ENCODE assay signal across 14 mouse cellular contexts in genomic region chr7:125428381-125428780, GRCm38 (mm10). TPM values are rescaled to one million over a fixed set of nuclear protein-coding genes. Genes with fewer than 3 reads are reported as not detected.
DNase-seq lines count a peak whose midpoint lies in the region; ATAC-seq and TF ChIP-seq lines count a peak whose summit lies in the region.
"Had no signal": no experiment of that assay in that cellular context is flagged by ENCODE, and none has a peak within 500 bp of the region (broad histone marks: within the 10 kb centered on the region; RNA-seq: fewer than 3 reads in every experiment).

No protein-coding gene starts in this region.

- H3K4me1 ChIP-seq in forebrain, embryonic 10.5 days = no peaks in the 10 kb centered on the region
- H3K4me1 ChIP-seq in forebrain, embryonic 15.5 days = no peaks in the 10 kb centered on the region
- H3K4me1 ChIP-seq in bone marrow, adult 2 months (ENCODE audit: control insufficient read depth, insufficient read depth, low read length) = no peaks in the 10 kb centered on the region; the same call in 1 of the 2 replicates
- H3K4me1 ChIP-seq: midbrain, embryonic 15.5 days had no signal

- no peaks in the 10 kb centered on the region for H3K9me3 ChIP-seq in forebrain, embryonic 10.5 days
- H3K9me3 ChIP-seq in forebrain, embryonic 15.5 days = no peaks in the 10 kb centered on the region
- H3K9me3 ChIP-seq: limb, embryonic 12.5 days; lung, embryonic 15.5 days; midbrain, embryonic 15.5 days had no signal

- no peak for ATAC-seq in forebrain, embryonic 15.5 days (replicated peaks)
- ATAC-seq in megakaryocyte progenitor cell, adult 5-6 weeks (replicated peaks; ENCODE audit: poor library complexity) = peak; percentile 42
- ATAC-seq: midbrain, embryonic 15.5 days had no signal

- H3K27me3 ChIP-seq in forebrain, embryonic 10.5 days (ENCODE audit: poor library complexity, severe bottlenecking) = no peaks in the 10 kb centered on the region
- H3K27me3 ChIP-seq in forebrain, embryonic 15.5 days = no peaks in the 10 kb centered on the region
- H3K27me3 ChIP-seq: limb, embryonic 12.5 days; lung, embryonic 15.5 days; midbrain, embryonic 15.5 days had no signal

- no peak overlapping the region for H3K4me3 ChIP-seq in forebrain, embryonic 10.5 days
- no peak overlapping the region for H3K4me3 ChIP-seq in forebrain, embryonic 15.5 days
- H3K4me3 ChIP-seq in bone marrow, adult 2 months (replicated peaks; ENCODE audit: control insufficient read depth, low read depth, low read length) = no peak overlapping the region
- H3K4me3 ChIP-seq: limb, embryonic 12.5 days; lung, embryonic 15.5 days; midbrain, embryonic 15.5 days had no signal

- H3K36me3 ChIP-seq in forebrain, embryonic 10.5 days (replicated peaks) = no peaks in the 10 kb centered on the region
- no peaks in the 10 kb centered on the region for H3K36me3 ChIP-seq in forebrain, embryonic 15.5 days
- H3K36me3 ChIP-seq: limb, embryonic 12.5 days; lung, embryonic 15.5 days; midbrain, embryonic 15.5 days had no signal

- no peak for DNase-seq in forebrain, embryonic 10.5 days (ENCODE audit: extremely low spot score, low spot score)
- DNase-seq in liver = peak; percentile 58
- no peak for DNase-seq in gastrocnemius, adult 8-10 months (ENCODE audit: low spot score in 2 of 2)
- DNase-seq in layer of hippocampus, adult 8-10 months (ENCODE audit: low spot score in 2 of 2) = no peak
- DNase-seq in right cerebral cortex, adult 2 months (ENCODE audit: low spot score in 2 of 2) = no peak
- DNase-seq: right cerebral cortex, adult 18-20 months; thymus, adult 18-20 months had no signal

- H3K27ac ChIP-seq in forebrain, embryonic 10.5 days = peak overlapping the region; percentile 4; the same call in 1 of the 2 replicates
- no peak overlapping the region for H3K27ac ChIP-seq in forebrain, embryonic 15.5 days (replicated peaks)
- H3K27ac ChIP-seq in bone marrow, adult 2 months (ENCODE audit: control insufficient read depth, insufficient read depth, low read depth, low read length, poor library complexity) = peak overlapping the region; percentile 34
- H3K27ac ChIP-seq: hindbrain, postnatal 0 days; limb, embryonic 12.5 days; lung, embryonic 15.5 days; midbrain, embryonic 15.5 days had no signal

- no peak for TF ChIP-seq CTCF in bone marrow, adult 2 months (IDR thresholded peaks at IDR 0.05; ENCODE audit: control insufficient read depth, insufficient read depth, low read length)

- no peak for TF ChIP-seq POLR2A in bone marrow, adult 2 months (IDR thresholded peaks at IDR 0.05; ENCODE audit: borderline replicate concordance, control insufficient read depth, low read depth, low read length)

- H3K4me2 ChIP-seq in forebrain, embryonic 15.5 days (replicated peaks) = no peak overlapping the region
- H3K4me2 ChIP-seq: limb, embryonic 12.5 days; lung, embryonic 15.5 days; midbrain, embryonic 15.5 days had no signal

- 83% methylated on average over 7 of the region's 7 CpGs for WGBS in forebrain, embryonic 10.5 days
- 80% methylated on average over 7 of the region's 7 CpGs for WGBS in forebrain, embryonic 15.5 days
- 69% methylated on average over 7 of the region's 7 CpGs for WGBS in bone marrow, adult 2 months

- H3K9ac ChIP-seq in forebrain, embryonic 15.5 days (replicated peaks) = no peak overlapping the region
- H3K9ac ChIP-seq: limb, embryonic 12.5 days; lung, embryonic 15.5 days; midbrain, embryonic 15.5 days had no signal

RNA-seq across cellular contexts. Expression of gene Kdm8, which starts 16.1 kb away (rescaled TPM):
- polyA plus RNA-seq in forebrain, embryonic 10.5 days (2016; fragmentation: Nextera tagmentation; extraction: Ambion mirVana) = 14.5 and 15.6 TPM in 2 replicates
- polyA plus RNA-seq in forebrain, embryonic 15.5 days (2015; fragmentation: Nextera tagmentation; extraction: Ambion mirVana) = 5.0 and 6.3 TPM in 2 replicates
- 1.5 and 2.5 TPM in 2 replicates for polyA plus RNA-seq in bone marrow, adult 2 months (2011; ENCODE audit: insufficient read depth, insufficient read length, low replicate concordance, missing spikeins)
- total RNA-seq in megakaryocyte progenitor cell, adult 5-6 weeks (2015) = 3.5 and 3.7 TPM in 2 replicates
- 5.8 and 8.0 TPM in 2 replicates for total RNA-seq in megakaryocyte progenitor cell, adult 5-6 weeks (2017)
- total RNA-seq in gastrocnemius, adult 8-10 months (2022) = 1 to 10 TPM; 6.4 to 7.6 (median 6.7) TPM
- 1 to 10 TPM; 5.3 to 6.0 (median 5.8) TPM for total RNA-seq in layer of hippocampus, adult 8-10 months (2022)
